Mouse (Mus musculus) testis, adult 2 months (tissue): ENCODE data around the gene Acad12. TPM values are rescaled to one million over a fixed set of nuclear protein-coding genes. Genes with fewer than 3 reads are reported as not detected.
"Not testable (repeated sequence)": the region's sequence is repeated elsewhere in the genome, so short reads cannot be mapped to it uniquely, and the experiment has no call there.

Source experiments
- H3K27ac ChIP-seq: fragments of 200-500 bp; 2 replicates; pipeline ENCODE4 v1.5.1; 2012; ENCODE audit warnings: low read depth, low read length; ENCODE audit not compliant: control insufficient read depth, insufficient read depth
- H3K27me3 ChIP-seq: fragments of 200-500 bp; 2 replicates; pipeline ENCODE4 v1.6.1; 2012; ENCODE audit warnings: mild to moderate bottlenecking, low read length, moderate library complexity; ENCODE audit not compliant: control insufficient read depth, insufficient read depth
- H3K36me3 ChIP-seq: fragments of 200-500 bp; 2 replicates; pipeline ENCODE4 v1.6.1; 2012; ENCODE audit warnings: mild to moderate bottlenecking, low read length; ENCODE audit not compliant: control insufficient read depth, insufficient read depth
- H3K4me1 ChIP-seq: fragments of 200-500 bp; 2 replicates; pipeline ENCODE4 v1.6.1; 2012; ENCODE audit warnings: low read length; ENCODE audit not compliant: control insufficient read depth, insufficient read depth
- H3K4me3 ChIP-seq: fragments of 200-500 bp; 2 replicates; pipeline ENCODE4 v1.5.1; 2012; ENCODE audit warnings: low read depth, mild to moderate bottlenecking, low read length, moderate library complexity, mixed read lengths; ENCODE audit not compliant: control insufficient read depth
- CTCF ChIP-seq: fragments of 200-500 bp; IDR thresholded peaks from 2 replicates; pipeline ENCODE4 v1.5.1; 2012; ENCODE audit warnings: low read depth, mild to moderate bottlenecking, inconsistent platforms, low read length, moderate library complexity; ENCODE audit not compliant: control insufficient read depth, insufficient read depth, insufficient replicate concordance
- POLR2A ChIP-seq: fragments of 200-500 bp; IDR thresholded peaks from 2 replicates; pipeline ENCODE4 v1.6.1; 2012; ENCODE audit warnings: low read depth, mild to moderate bottlenecking, inconsistent platforms, low read length, moderate library complexity; ENCODE audit not compliant: control insufficient read depth
- polyA plus RNA-seq: library from polyadenylated mRNA; depleted of rRNA; stranded (reverse); fragments of >200 nt; gene quantifications from 2 replicates; pipeline ENCODE4 v1.2.3, GENCODE M21; 2012

Acad12 gene
- polyA plus RNA-seq, 1 experiment: 3.9 TPM

DNA sequence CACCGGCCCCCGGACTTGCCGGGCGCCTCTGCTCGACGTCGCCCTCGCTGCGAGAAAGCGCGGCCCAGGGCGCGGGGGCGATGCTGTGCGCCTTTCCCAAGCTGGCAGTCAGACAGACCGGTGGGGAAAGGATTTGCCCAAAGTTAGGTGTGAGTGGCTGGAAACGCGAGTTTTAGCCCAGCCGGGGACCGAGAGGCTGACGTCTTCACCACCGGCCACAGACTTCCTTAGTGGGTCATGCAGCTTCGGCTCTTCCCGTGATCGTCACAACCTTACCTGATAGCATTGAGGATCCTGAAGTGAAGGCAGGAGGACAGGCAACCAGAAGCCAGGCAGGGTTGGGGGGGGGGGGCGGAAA, 42.1 kb upstream of the Acad12 start:
- H3K36me3 ChIP-seq: peaks cover 2% of the 10 kb centered on the region
- no peaks in the 10 kb centered on the region for H3K27me3 ChIP-seq
- H3K4me1 ChIP-seq: peaks cover 6% of the 10 kb centered on the region
- peak overlapping the region; percentile 86 for H3K4me3 ChIP-seq
- no peak for TF ChIP-seq CTCF
- no peak for TF ChIP-seq POLR2A
- H3K27ac ChIP-seq: peak overlapping the region; percentile 88

- Histone ChIP-seq H3K27ac (peak within 1 kb of the TSS; percentile 88), H3K4me3 (peak within 1 kb of the TSS; percentile 86), H3K36me3 (peaks cover 2% of the 10 kb centered on the region), H3K27me3 (no peaks in the 10 kb centered on the region), H3K4me1 (peaks cover 6% of the 10 kb centered on the region)
- TF ChIP-seq POLR2A (peak; percentile 85), CTCF (no peak)
Measured at GRCm38 (mm10) chr5:121660059-121660896, 41.5 kb upstream of the Acad12 start, which contains the start of the genes Acad10 and Brap. Gene Acad10, minus strand, starts transcription at chr5:121660514. Gene Brap, plus strand, starts transcription at chr5:121660563.

- H3K36me3 ChIP-seq, H3K27me3 ChIP-seq, H3K4me3 ChIP-seq, H3K27ac ChIP-seq, H3K4me1 ChIP-seq: not testable (repeated sequence)
Measured at GRCm38 (mm10) chr5:121657656-121658055, 38.9 kb upstream of the Acad12 start.

DNA sequence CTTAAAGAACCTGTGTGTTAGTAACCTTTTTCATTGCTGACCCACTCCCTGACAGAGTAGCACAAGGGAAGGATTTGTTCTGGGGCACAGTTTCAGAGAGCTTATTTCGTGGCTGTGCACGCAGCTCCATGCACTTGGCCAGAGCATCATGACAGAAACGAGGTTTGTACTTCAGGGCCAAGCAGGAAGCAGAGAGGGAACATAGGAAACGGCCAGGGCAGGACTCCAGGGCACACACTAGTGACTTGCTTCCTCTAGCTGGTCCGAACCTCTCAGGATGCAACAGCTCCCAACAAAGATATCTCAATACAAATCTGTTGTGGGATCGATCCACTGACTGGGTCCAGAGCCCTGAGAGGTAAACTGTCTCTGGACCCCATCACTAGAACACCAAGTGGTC, 38.1 kb upstream of the Acad12 start:
- H3K4me3 ChIP-seq, H3K27me3 ChIP-seq, H3K4me1 ChIP-seq: not testable (repeated sequence)

GRCm38 (mm10) chr5:121654526-121654925, 35.8 kb upstream of the Acad12 start:
- no peak for TF ChIP-seq CTCF
- no peak for TF ChIP-seq POLR2A
- Histone ChIP-seq H3K27ac (no peak overlapping the region), H3K27me3 (no peaks in the 10 kb centered on the region), H3K4me1 (no peaks in the 10 kb centered on the region), H3K36me3 (peaks cover 1% of the 10 kb centered on the region; the same call in 1 of the 2 replicates), H3K4me3 (no peak overlapping the region)

More for the DNA sequence above, 38.1 kb upstream of the Acad12 start:
- H3K27ac ChIP-seq, H3K36me3 ChIP-seq: not testable (repeated sequence)

- H3K27me3 ChIP-seq: no peaks in the 10 kb centered on the region
- no peak overlapping the region for H3K27ac ChIP-seq
- no peak overlapping the region for H3K4me3 ChIP-seq
- no peaks in the 10 kb centered on the region; the same call in 1 of the 2 replicates for H3K36me3 ChIP-seq
- TF ChIP-seq CTCF (no peak), POLR2A (no peak)
- H3K4me1 ChIP-seq: no peaks in the 10 kb centered on the region
Measured at GRCm38 (mm10) chr5:121649134-121649533, 30.4 kb upstream of the Acad12 start.

DNA sequence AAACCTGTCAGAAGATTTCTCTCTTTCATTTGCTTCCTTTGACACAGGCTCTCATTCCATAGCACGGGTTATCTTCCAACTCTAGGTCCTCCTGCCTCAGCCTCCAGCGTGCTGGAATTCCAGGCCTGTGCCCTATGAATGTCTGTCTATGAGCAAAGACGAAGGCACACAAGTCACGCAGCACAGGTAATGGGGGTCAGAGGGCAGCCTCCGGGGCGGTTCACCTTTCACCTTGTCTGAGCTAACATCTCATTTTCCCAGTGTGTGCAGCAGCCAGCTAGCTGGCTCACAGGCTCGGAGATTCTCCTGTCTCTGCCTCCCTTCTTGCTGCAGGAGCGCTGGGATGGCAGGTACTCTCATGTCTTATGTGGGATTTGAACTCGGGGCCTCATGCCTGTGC, 20.9 kb upstream of the Acad12 start:
- Histone ChIP-seq H3K27me3 (no peaks in the 10 kb centered on the region), H3K36me3 (no peaks in the 10 kb centered on the region; the same call in 1 of the 2 replicates), H3K4me1 (no peaks in the 10 kb centered on the region), H3K27ac (no peak overlapping the region), H3K4me3 (no peak overlapping the region)
- no peak for TF ChIP-seq POLR2A
- TF ChIP-seq CTCF: no peak

GRCm38 (mm10) chr5:121637296-121637695, 18.6 kb upstream of the Acad12 start:
- TF ChIP-seq POLR2A: no peak
- no peak for TF ChIP-seq CTCF

More at GRCm38 (mm10) chr5:121637296-121637695, 18.6 kb upstream of the Acad12 start:
- H3K27me3 ChIP-seq: no peaks in the 10 kb centered on the region
- H3K4me1 ChIP-seq: no peaks in the 10 kb centered on the region
- no peak overlapping the region for H3K27ac ChIP-seq
- no peak overlapping the region for H3K4me3 ChIP-seq
- no peaks in the 10 kb centered on the region; the same call in 1 of the 2 replicates for H3K36me3 ChIP-seq
